Mouse (Mus musculus) right cerebral cortex, adult 18-20 months (tissue): ENCODE data around the gene Myh7b.

Experiments used
- DNase-seq: peaks from one replicate; pipeline ENCODE4 v3.0.0; 2022; ENCODE audit warnings: mixed read lengths

Gene Myh7b

GRCm38 (mm10) chr2:155610978-155611377 is at the start of gene Myh7b:
Gene Myh7b (plus strand): TSS chr2:155611212.
- DNase-seq = no peak

- no peak for DNase-seq
These were observed 48.8 kb upstream of the Myh7b start for GRCm38 (mm10) chr2:155562209-155562608.

GRCm38 (mm10) chr2:155562934-155563333 is 48.1 kb upstream of the Myh7b start:
- DNase-seq = no peak

- DNase-seq = no peak
These were observed 43.3 kb upstream of the Myh7b start for GRCm38 (mm10) chr2:155567751-155568150.

- DNase-seq = no peak
These were observed 41.7 kb upstream of the Myh7b start for GRCm38 (mm10) chr2:155569223-155569807.

GRCm38 (mm10) chr2:155573001-155573400 is 38.0 kb upstream of the Myh7b start:
- DNase-seq = no peak

- DNase-seq = no peak
These were observed 37.0 kb upstream of the Myh7b start for GRCm38 (mm10) chr2:155573996-155574395.

- peak; percentile 39 for DNase-seq
These were observed 36.3 kb upstream of the Myh7b start for GRCm38 (mm10) chr2:155574700-155575099.

- DNase-seq = no peak
These were observed 34.4 kb upstream of the Myh7b start for GRCm38 (mm10) chr2:155576656-155577055.

GRCm38 (mm10) chr2:155580331-155580730 is 30.7 kb upstream of the Myh7b start:
- no peak for DNase-seq

GRCm38 (mm10) chr2:155582384-155582995 is 28.5 kb upstream of the Myh7b start:
- DNase-seq = no peak

- DNase-seq = no peak
These were observed 28.0 kb upstream of the Myh7b start for GRCm38 (mm10) chr2:155582996-155583395.

- DNase-seq = peak; percentile 42
These were observed 27.0 kb upstream of the Myh7b start for GRCm38 (mm10) chr2:155583927-155584530.

GRCm38 (mm10) chr2:155585082-155585481 is 25.9 kb upstream of the Myh7b start:
- no peak for DNase-seq

- no peak for DNase-seq
These were observed 25.5 kb upstream of the Myh7b start for GRCm38 (mm10) chr2:155585486-155585885.

GRCm38 (mm10) chr2:155588136-155588535 is 22.9 kb upstream of the Myh7b start:
- no peak for DNase-seq

GRCm38 (mm10) chr2:155589521-155589920 is 21.5 kb upstream of the Myh7b start:
- no peak for DNase-seq

GRCm38 (mm10) chr2:155590876-155591275 is 20.1 kb upstream of the Myh7b start:
- no peak for DNase-seq

GRCm38 (mm10) chr2:155591676-155592075 is 19.3 kb upstream of the Myh7b start:
- DNase-seq = no peak

GRCm38 (mm10) chr2:155592137-155592853 is 18.7 kb upstream of the Myh7b start, which contains the start of gene Gss:
Gene Gss (minus strand): TSS chr2:155592810.
- peak; percentile 97 for DNase-seq

GRCm38 (mm10) chr2:155592854-155593283 is 18.1 kb upstream of the Myh7b start:
- no peak for DNase-seq

GRCm38 (mm10) chr2:155595516-155595915 is 15.5 kb upstream of the Myh7b start:
- DNase-seq = no peak

GRCm38 (mm10) chr2:155603707-155604106 is 7.3 kb upstream of the Myh7b start:
- DNase-seq = no peak
